11 mouse cellular contexts compared by ENCODE assay signal in the genomic region with DNA sequence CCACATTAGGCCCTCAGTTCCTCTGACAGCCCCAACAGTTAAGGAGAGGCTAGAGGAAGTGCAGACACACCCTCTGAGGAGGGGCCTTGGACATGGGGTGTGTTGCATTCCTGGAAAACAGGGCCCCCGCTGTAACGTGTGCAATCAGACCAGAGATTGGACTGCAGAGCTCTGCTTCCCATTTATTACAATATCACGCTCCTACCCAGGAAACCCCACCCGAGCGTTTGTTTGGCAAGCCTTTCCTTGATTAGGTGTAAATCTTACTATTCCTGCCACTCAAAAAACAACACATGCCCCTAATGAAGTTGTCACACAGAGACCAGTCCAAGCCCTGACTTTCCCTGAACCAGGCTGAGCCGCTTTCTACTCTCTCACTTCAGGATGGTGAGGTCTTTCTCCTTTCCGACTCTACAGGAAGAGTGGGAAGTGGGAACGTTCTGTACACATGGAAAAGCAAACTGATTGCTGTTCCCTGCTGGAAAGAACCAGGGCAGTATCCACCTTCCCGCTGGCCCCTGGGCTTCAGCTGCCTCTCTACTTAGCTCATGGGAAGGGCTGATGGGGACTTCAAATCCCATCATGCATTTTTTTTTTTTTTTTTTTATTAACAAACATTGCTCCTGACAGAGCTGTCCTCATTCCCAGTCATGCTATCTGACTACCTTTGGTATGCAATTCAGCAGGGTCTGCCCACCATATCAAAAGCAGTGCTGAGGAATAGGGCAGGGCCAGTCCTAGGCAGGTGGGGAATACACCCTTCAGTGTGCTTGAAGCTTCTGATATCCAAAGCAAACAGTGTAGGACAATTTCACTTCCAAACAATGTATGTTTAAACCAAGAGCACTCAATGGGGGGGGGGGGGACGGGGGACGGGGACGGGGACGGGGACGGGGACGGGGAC.
DNase-seq lines count a peak whose midpoint lies in the region; ATAC-seq and TF ChIP-seq lines count a peak whose summit lies in the region.
"Had no signal": no experiment of that assay in that cellular context is flagged by ENCODE, and none has a peak within 500 bp of the region (broad histone marks: within the 10 kb centered on the region; RNA-seq: fewer than 3 reads in every experiment).

No protein-coding gene starts in this region.

- no peak for TF ChIP-seq CTCF in gastrocnemius, adult 2 months (IDR thresholded peaks at IDR 0.05)
- no peak for TF ChIP-seq CTCF in intestine, postnatal 0 days (IDR thresholded peaks at IDR 0.05; ENCODE audit: low read depth)
- TF ChIP-seq CTCF in forebrain, postnatal 0 days (IDR thresholded peaks at IDR 0.05; ENCODE audit: low read depth) = no peak

- peak overlapping the region; percentile 63 for H3K4me3 ChIP-seq in gastrocnemius, adult 2 months
- peak overlapping the region; percentile 13; the same call in 1 of the 2 replicates for H3K4me3 ChIP-seq in intestine, postnatal 0 days (ENCODE audit: low read depth, low read length)
- no peak overlapping the region for H3K4me3 ChIP-seq in forebrain, postnatal 0 days (ENCODE audit: low read depth, low read length)
- no peak overlapping the region for H3K4me3 ChIP-seq in forebrain, embryonic 11.5 days (ENCODE audit: low read depth, low read length)
- H3K4me3 ChIP-seq: hindbrain, embryonic 10.5 days had no signal

- no peaks in the 10 kb centered on the region for H3K36me3 ChIP-seq in intestine, postnatal 0 days (ENCODE audit: control insufficient read depth, insufficient read depth)
- H3K36me3 ChIP-seq in forebrain, postnatal 0 days (ENCODE audit: insufficient read depth) = no peaks in the 10 kb centered on the region
- no peaks in the 10 kb centered on the region for H3K36me3 ChIP-seq in forebrain, embryonic 11.5 days (ENCODE audit: control insufficient read depth, insufficient read depth, low read length)
- H3K36me3 ChIP-seq: hindbrain, embryonic 10.5 days had no signal

- ATAC-seq in intestine, postnatal 0 days = peak; percentile 94
- no peak for ATAC-seq in forebrain, postnatal 0 days
- no peak for ATAC-seq in forebrain, embryonic 11.5 days (replicated peaks; ENCODE audit: low FRiP score)
- ATAC-seq in CD4-positive, CD25-positive, alpha-beta regulatory T cell, adult 4 months = no peak

- intact Hi-C loops in gastrocnemius, adult 2 months (cut with DNase I) = no loop called here
- intact Hi-C loops in gastrocnemius, postnatal 14 days (cut with DNase I; ENCODE audit: low total_unique reads) = no loop called here

- no peak overlapping the region for H3K9ac ChIP-seq in intestine, postnatal 0 days (ENCODE audit: low read depth, low read length)
- no peak overlapping the region for H3K9ac ChIP-seq in forebrain, postnatal 0 days
- H3K9ac ChIP-seq in forebrain, embryonic 11.5 days (ENCODE audit: low read length) = no peak overlapping the region
- H3K9ac ChIP-seq: lung, embryonic 14.5 days had no signal

- WGBS in intestine, postnatal 0 days = 35% methylated on average over 15 of the region's 15 CpGs
- 81% methylated on average over 15 of the region's 15 CpGs for WGBS in forebrain, postnatal 0 days
- 85% methylated on average over 15 of the region's 15 CpGs for WGBS in forebrain, embryonic 11.5 days

- no peaks in the 10 kb centered on the region for H3K4me1 ChIP-seq in intestine, postnatal 0 days (replicated peaks; ENCODE audit: control insufficient read depth, insufficient read depth, low read length)
- H3K4me1 ChIP-seq in forebrain, postnatal 0 days (ENCODE audit: insufficient read depth) = no peaks in the 10 kb centered on the region
- peaks cover 3% of the 10 kb centered on the region; the same call in 1 of the 2 replicates for H3K4me1 ChIP-seq in forebrain, embryonic 11.5 days (replicated peaks; ENCODE audit: control insufficient read depth, insufficient read depth, low read length)

- peak; percentile 41 for DNase-seq in gastrocnemius, adult 2 months
- no peak for DNase-seq in gastrocnemius, postnatal 14 days
- peak; percentile 67 for DNase-seq in heart, adult 8-10 months (ENCODE audit: low spot score)
- peak; percentile 53 for DNase-seq in lung, postnatal 25 days (ENCODE audit: low spot score)
- no peak for DNase-seq in forebrain, postnatal 0 days
- no peak for DNase-seq in forebrain, embryonic 11.5 days (ENCODE audit: low spot score)
- DNase-seq: cerebellum, postnatal 36 days; lung, embryonic 14.5 days had no signal

- no peaks in the 10 kb centered on the region for H3K9me3 ChIP-seq in intestine, postnatal 0 days (ENCODE audit: control insufficient read depth)
- H3K9me3 ChIP-seq in forebrain, postnatal 0 days (ENCODE audit: low read length) = no peaks in the 10 kb centered on the region
- no peaks in the 10 kb centered on the region for H3K9me3 ChIP-seq in forebrain, embryonic 11.5 days (ENCODE audit: control insufficient read depth, low read length)
- H3K9me3 ChIP-seq: hindbrain, embryonic 10.5 days had no signal

- H3K27me3 ChIP-seq in intestine, postnatal 0 days (replicated peaks; ENCODE audit: control insufficient read depth, insufficient read depth, low read length) = no peaks in the 10 kb centered on the region
- H3K27me3 ChIP-seq in forebrain, postnatal 0 days (ENCODE audit: insufficient read depth, low read length) = no peaks in the 10 kb centered on the region
- H3K27me3 ChIP-seq in forebrain, embryonic 11.5 days (ENCODE audit: control insufficient read depth, insufficient read depth, low read length) = no peaks in the 10 kb centered on the region

- H3K4me2 ChIP-seq in intestine, postnatal 0 days (replicated peaks; ENCODE audit: low read depth) = peak overlapping the region; percentile 51
- no peak overlapping the region for H3K4me2 ChIP-seq in forebrain, postnatal 0 days (ENCODE audit: low read depth)
- H3K4me2 ChIP-seq in forebrain, embryonic 11.5 days (ENCODE audit: low read depth, low read length, severe bottlenecking) = no peak overlapping the region
- H3K4me2 ChIP-seq: lung, embryonic 14.5 days had no signal

- H3K27ac ChIP-seq in gastrocnemius, adult 2 months = peak overlapping the region; percentile 80
- H3K27ac ChIP-seq in intestine, postnatal 0 days (ENCODE audit: low read depth, low read length) = no peak overlapping the region; the same call in 1 of the 2 replicates
- H3K27ac ChIP-seq in forebrain, postnatal 0 days (ENCODE audit: low read depth, low read length) = no peak overlapping the region
- no peak overlapping the region for H3K27ac ChIP-seq in forebrain, embryonic 11.5 days (ENCODE audit: low read depth, low read length)
- H3K27ac ChIP-seq: hindbrain, embryonic 10.5 days had no signal

Comparison
In these comparisons a context has a peak if more than half of its experiments do, and no peak if none do; other contexts are left out.
1. DNase-seq: peak in gastrocnemius, adult 2 months (single experiment), heart, adult 8-10 months (single experiment) and lung, postnatal 25 days (single experiment); none in gastrocnemius, postnatal 14 days (single experiment), forebrain, postnatal 0 days (single experiment) and forebrain, embryonic 11.5 days (single experiment).
2. H3K4me3 ChIP-seq: peak in gastrocnemius, adult 2 months (single experiment) and intestine, postnatal 0 days (single experiment); none in forebrain, postnatal 0 days (single experiment) and forebrain, embryonic 11.5 days (single experiment).